Mouse (Mus musculus) liver, embryonic 14.5 days (tissue): Measurements from ENCODE around the gene Hist1h2bm. TPM values are rescaled to one million over a fixed set of nuclear protein-coding genes. Genes with fewer than 3 reads are reported as not detected.
"Not testable (repeated sequence)": the region's sequence is repeated elsewhere in the genome, so short reads cannot be mapped to it uniquely, and the experiment has no call there.

Experiments used
- ATAC-seq: fragments of 200-750 bp; cut with Nextera tagmentation; 2 replicates; pipeline ENCODE4 v1.8.0; 2017; ENCODE audit warnings: moderate number of reproducible peaks, mild to moderate bottlenecking, moderate library complexity; ENCODE audit not compliant: insufficient read depth
- DNase-seq, 3 experiments: peaks; one replicate each; pipeline ENCODE4 v3.0.0-alpha.2; 2012 to 2013; ENCODE audit warnings: low read depth in 3 of 3, low spot score in 3 of 3
- H3K27ac ChIP-seq: fragments of 300-500 bp; sonication (generic); 2 replicates; pipeline ENCODE4 v1.5.1; 2014; ENCODE audit warnings: moderate library complexity, mild to moderate bottlenecking, control low read depth, inconsistent platforms
- H3K27me3 ChIP-seq: fragments of 300-500 bp; sonication (generic); 2 replicates; pipeline ENCODE4 v1.6.1; 2014; ENCODE audit warnings: mild to moderate bottlenecking, low read length, moderate library complexity; ENCODE audit not compliant: control insufficient read depth, insufficient read depth
- H3K36me3 ChIP-seq: fragments of 300-500 bp; sonication (generic); replicated peaks from 2 replicates; pipeline ENCODE4 v1.6.1; 2014; ENCODE audit warnings: low read depth; ENCODE audit not compliant: control insufficient read depth, insufficient read depth
- H3K4me1 ChIP-seq, 2 experiments: fragments of 200-500 bp in 1 of 2; fragments of 300-500 bp in 1 of 2; sonication (generic) in 1 of 2; replicated peaks; 2 replicates each; pipeline ENCODE4 v1.6.1; 2012 to 2014; ENCODE audit warnings: antibody characterized with exemption in 1 of 2, inconsistent platforms in 1 of 2, low read length in 1 of 2; ENCODE audit not compliant: control insufficient read depth in 2 of 2, insufficient read depth in 2 of 2
- H3K4me2 ChIP-seq: fragments of 300-500 bp; sonication (generic); 2 replicates; pipeline ENCODE4 v1.6.1; 2014; ENCODE audit warnings: low read depth, mild to moderate bottlenecking, control low read depth, moderate library complexity
- H3K4me3 ChIP-seq, 2 experiments: fragments of 200-500 bp in 1 of 2; fragments of 300-500 bp in 1 of 2; sonication (generic) in 1 of 2; 2 replicates each; pipeline ENCODE4 v1.5.1; 2012 to 2014; ENCODE audit warnings: low read depth in 2 of 2, low read length in 2 of 2, mild to moderate bottlenecking in 2 of 2, control low read depth in 1 of 2, inconsistent platforms in 1 of 2, moderate library complexity in 1 of 2; ENCODE audit not compliant: insufficient read depth in 1 of 2
- H3K9ac ChIP-seq: fragments of 300-500 bp; sonication (generic); replicated peaks from 2 replicates; pipeline ENCODE4 v1.6.1; 2014; ENCODE audit warnings: mild to moderate bottlenecking, control low read depth, moderate library complexity
- H3K9me3 ChIP-seq: fragments of 300-500 bp; sonication (generic); 2 replicates; pipeline ENCODE4 v1.6.1; 2016; ENCODE audit warnings: low read length, mixed read lengths; ENCODE audit not compliant: control insufficient read depth
- CTCF ChIP-seq: IDR thresholded peaks from 2 replicates; pipeline ENCODE4 v1.5.1; 2016; ENCODE audit warnings: antibody characterized with exemption, low read depth, control low read depth
- EP300 ChIP-seq: IDR thresholded peaks from 2 replicates; pipeline ENCODE4 v1.6.1; 2016; ENCODE audit warnings: antibody characterized with exemption, low read depth
- WGBS: fragments of 180-500 bp; shearing (Covaris S2); extraction: QIAGEN DNeasy Blood & Tissue Kit; methylation state at CpG from one replicate; pipeline ENCODE4 v1.1.7; 2014; ENCODE audit not compliant: insufficient replicate concordance; 5-methylcytosine and 5-hydroxymethylcytosine counted together
- polyA plus RNA-seq, 2 experiments: library from polyadenylated mRNA; depleted of rRNA in 1 of 2; stranded (reverse) in 1 of 2; unstranded in 1 of 2; fragments of >200 nt; fragmentation: Nextera tagmentation in 1 of 2; extraction: Ambion mirVana in 1 of 2; gene quantifications; 2 replicates each; pipeline versions ENCODE4 v1.2.1 to v1.2.3; 2012 to 2014

The Hist1h2bm gene
- polyA plus RNA-seq, 2 experiments, result 5.0 to 18.2 TPM

GRCm38 (mm10) chr13:21750159-21751017, 28.5 kb downstream of the Hist1h2bm start, which contains the start of gene Hist1h4k:
Gene Hist1h4k (minus strand): TSS chr13:21750505.
- peak; percentile 90 for TF ChIP-seq EP300
- H3K9ac ChIP-seq, result peak within 1 kb of the TSS; percentile 96
- peak; percentile 55 for ATAC-seq
- not testable (repeated sequence) for H3K9me3 ChIP-seq, H3K36me3 ChIP-seq, H3K27me3 ChIP-seq
- DNase-seq, result peak; percentile 71 to 87 (median 74)
- peak within 1 kb of the TSS; percentile 72 to 77 for H3K4me3 ChIP-seq
- H3K4me1 ChIP-seq, result peaks cover 11 to 16% of the 10 kb centered on the region in 2 experiments
- H3K27ac ChIP-seq, result peak within 1 kb of the TSS; percentile 97
- H3K4me2 ChIP-seq, result peak within 1 kb of the TSS; percentile 79
- under 1% methylated on average over 41 of the region's 56 CpGs for WGBS

- Histone ChIP-seq H3K27me3 (no peaks in the 10 kb centered on the region), H3K36me3 (no peaks in the 10 kb centered on the region), H3K4me1 (peaks cover 9 to 15% of the 10 kb centered on the region in 2 experiments), H3K27ac (peak overlapping the region; percentile 97), H3K4me2 (peak overlapping the region; percentile 79), H3K9me3 (no peaks in the 10 kb centered on the region), H3K9ac (peak overlapping the region; percentile 96), H3K4me3 (peak overlapping the region in 1 of 2 experiments; percentile 61; a peak in 1 of 4 replicates)
- DNase-seq (no peak), ATAC-seq (no peak)
- TF ChIP-seq CTCF, result no peak
- TF ChIP-seq EP300, result no peak
Measured at GRCm38 (mm10) chr13:21751417-21751816, 29.6 kb downstream of the Hist1h2bm start.

GRCm38 (mm10) chr13:21751827-21752226, 30.0 kb downstream of the Hist1h2bm start:
- no peak for DNase-seq
- H3K27ac ChIP-seq, result peak overlapping the region; percentile 97
- H3K4me1 ChIP-seq, result peaks cover 9 to 17% of the 10 kb centered on the region in 2 experiments
- no peak for TF ChIP-seq EP300
- TF ChIP-seq CTCF, result no peak
- no peaks in the 10 kb centered on the region for H3K9me3 ChIP-seq
- no peak for ATAC-seq
- peak overlapping the region; percentile 79 for H3K4me2 ChIP-seq
- H3K36me3 ChIP-seq, result no peaks in the 10 kb centered on the region
- peak overlapping the region; percentile 96 for H3K9ac ChIP-seq
- peak overlapping the region; percentile 42 to 61; a peak in 3 of 4 replicates for H3K4me3 ChIP-seq
- WGBS, result 34% methylated on average over 3 of the region's 3 CpGs
- no peaks in the 10 kb centered on the region for H3K27me3 ChIP-seq

- Histone ChIP-seq H3K4me2 (peak overlapping the region; percentile 79), H3K27me3 (no peaks in the 10 kb centered on the region), H3K36me3 (no peaks in the 10 kb centered on the region), H3K9me3 (no peaks in the 10 kb centered on the region), H3K27ac (peak overlapping the region; percentile 97), H3K4me3 (peak overlapping the region; percentile 61 to 62), H3K4me1 (peaks cover 9 to 14% of the 10 kb centered on the region in 2 experiments), H3K9ac (peak overlapping the region; percentile 96)
- no peak for ATAC-seq
- TF ChIP-seq EP300 (0 out of 2 replicates have a peak, but pooled peaks have one; percentile 2), CTCF (no peak)
- WGBS, result 35% methylated on average over 3 of the region's 3 CpGs
- peak in 2 of 3 experiments; percentile 39 to 56 for DNase-seq
Measured at GRCm38 (mm10) chr13:21752356-21752755, 30.5 kb downstream of the Hist1h2bm start.

GRCm38 (mm10) chr13:21753051-21753523, 31.2 kb downstream of the Hist1h2bm start:
- WGBS, result 1% methylated on average over 10 of the region's 10 CpGs
- peak overlapping the region; percentile 61 to 66 for H3K4me3 ChIP-seq
- no peaks in the 10 kb centered on the region for H3K27me3 ChIP-seq
- H3K4me2 ChIP-seq, result peak overlapping the region; percentile 79
- H3K9ac ChIP-seq, result peak overlapping the region; percentile 96
- H3K36me3 ChIP-seq, result no peaks in the 10 kb centered on the region
- DNase-seq, result peak in 2 of 3 experiments; percentile 45 to 63
- TF ChIP-seq EP300 (no peak; the same call in 1 of the 2 replicates), CTCF (no peak; the same call in 1 of the 2 replicates)
- peak overlapping the region; percentile 97 for H3K27ac ChIP-seq
- ATAC-seq, result no peak
- H3K4me1 ChIP-seq, result peaks cover 9 to 12% of the 10 kb centered on the region in 2 experiments
- no peaks in the 10 kb centered on the region for H3K9me3 ChIP-seq
